22 mouse cellular contexts compared by ENCODE assay signal in the genomic region with DNA sequence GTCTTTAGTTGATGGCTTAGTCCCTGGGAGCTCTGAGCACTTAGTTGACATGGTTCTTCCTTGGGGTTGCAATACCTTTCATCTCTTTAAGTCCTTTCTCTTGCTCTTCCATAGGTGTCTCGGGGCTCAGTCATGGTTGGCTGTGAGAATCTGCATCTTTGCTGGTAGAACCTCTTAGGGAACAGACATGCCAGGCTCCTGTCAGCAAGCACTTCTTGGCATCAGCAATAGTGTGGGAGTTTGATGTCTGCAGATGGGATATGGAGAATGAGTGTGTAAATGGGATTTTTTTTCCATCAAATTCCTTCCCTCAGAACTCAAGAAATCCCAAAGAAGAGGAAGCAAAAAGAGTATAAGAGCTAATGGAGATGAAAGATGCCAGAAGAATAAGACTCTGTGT.
"Had no signal": no experiment of that assay in that cellular context is flagged by ENCODE, and none has a peak within 500 bp of the region (broad histone marks: within the 10 kb centered on the region; RNA-seq: fewer than 3 reads in every experiment).

No protein-coding gene starts in this region.

- H3K27me3 ChIP-seq: heart, embryonic 12.5 days; hindbrain, embryonic 12.5 days; intestine, embryonic 15.5 days; limb, embryonic 12.5 days; liver, embryonic 13.5 days had no signal

- H3K4me1 ChIP-seq: heart, embryonic 12.5 days; hindbrain, embryonic 10.5 days; hindbrain, embryonic 12.5 days; intestine, embryonic 15.5 days; limb, embryonic 10.5 days; limb, embryonic 12.5 days; liver, embryonic 13.5 days had no signal

- H3K4me3 ChIP-seq: heart, adult 2 months; heart, embryonic 12.5 days; hindbrain, embryonic 10.5 days; hindbrain, embryonic 12.5 days; intestine, embryonic 15.5 days; left cerebral cortex, adult 2 months; limb, embryonic 10.5 days; limb, embryonic 12.5 days; liver, embryonic 13.5 days had no signal

- H3K36me3 ChIP-seq: heart, embryonic 12.5 days; hindbrain, embryonic 10.5 days; hindbrain, embryonic 12.5 days; intestine, embryonic 15.5 days; limb, embryonic 10.5 days; limb, embryonic 12.5 days; liver, embryonic 13.5 days had no signal

- H3K9me3 ChIP-seq: heart, embryonic 12.5 days; hindbrain, embryonic 10.5 days; hindbrain, embryonic 12.5 days; intestine, embryonic 15.5 days; limb, embryonic 10.5 days; limb, embryonic 12.5 days; liver, embryonic 13.5 days had no signal

- H3K27ac ChIP-seq: heart, adult 2 months; hindbrain, embryonic 10.5 days; hindbrain, embryonic 12.5 days; hindbrain, embryonic 14.5 days; intestine, embryonic 15.5 days; left cerebral cortex, adult 2 months; limb, embryonic 10.5 days; limb, embryonic 12.5 days; liver, embryonic 13.5 days had no signal

- DNase-seq: forebrain, postnatal 0 days; gastrocnemius, postnatal 14 days; gastrocnemius, postnatal 36 days; heart, adult 11 months; heart, adult 2 months; heart, postnatal 10 days; heart, postnatal 4 days; kidney, adult 18-20 months; kidney, adult 8-10 months; kidney, postnatal 10 days; kidney, postnatal 25 days; kidney, postnatal 4 days; liver; liver, embryonic 13.5 days had no signal
